Mouse (Mus musculus): Measurements from ENCODE around the gene Kap. TPM values are rescaled to one million over a fixed set of nuclear protein-coding genes. Genes with fewer than 3 reads are reported as not detected.

Kap gene
- not detected in 2 replicates for total RNA-seq (2014; rRNA removed; ENCODE audit: low replicate concordance)
- polyA plus RNA-seq (2015; fragmentation: Nextera tagmentation; extraction: Ambion mirVana), result not detected in 2 replicates

DNA sequence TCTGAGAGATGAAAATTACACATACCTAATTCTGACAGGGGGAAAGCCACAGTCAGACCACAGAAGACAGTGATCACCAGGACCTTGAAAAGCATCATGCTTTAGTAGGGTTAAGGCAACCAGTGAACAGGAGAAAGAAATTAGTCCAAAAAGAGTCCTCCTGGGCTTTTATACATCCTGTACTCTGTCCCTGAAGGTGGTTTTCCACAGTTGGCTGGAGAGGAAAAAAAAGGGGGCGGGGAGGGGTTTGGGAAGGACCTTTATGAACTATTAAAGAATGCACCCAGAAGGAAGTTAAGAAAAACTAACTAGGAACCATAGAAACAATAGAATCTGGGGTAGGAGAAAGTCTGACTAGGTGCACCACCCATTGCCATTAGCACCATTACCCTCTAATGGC, at the start of gene Kap:
Gene Kap, minus strand, starts transcription at position 237 of the 400 bp plus-strand sequence.
- no peaks in the 10 kb centered on the region for H3K9me3 ChIP-seq (replicated peaks; ENCODE audit: control insufficient read depth, low read length)
- 46% methylated on average over 1 of the region's 1 CpGs for WGBS
- DNase-seq (ENCODE audit: low spot score) (no peak), ATAC-seq (ENCODE audit: insufficient read depth, low read depth) (no peak)
- TF ChIP-seq CTCF (IDR thresholded peaks at IDR 0.05; ENCODE audit: low read depth) (no peak), EP300 (IDR thresholded peaks at IDR 0.05; ENCODE audit: low read depth) (no peak)
- no peaks in the 10 kb centered on the region for H3K36me3 ChIP-seq (replicated peaks; ENCODE audit: control insufficient read depth, insufficient read depth, low read length)
- no peaks in the 10 kb centered on the region for H3K27me3 ChIP-seq (ENCODE audit: control insufficient read depth, insufficient read depth, low read length)
- H3K27ac ChIP-seq (ENCODE audit: low read depth), result no peak within 1 kb of the TSS
- no peak within 1 kb of the TSS for H3K4me2 ChIP-seq (ENCODE audit: low read depth, low read length)
- no peak within 1 kb of the TSS for H3K9ac ChIP-seq (replicated peaks; ENCODE audit: low read depth, low read length)
- H3K4me3 ChIP-seq (ENCODE audit: low read depth, low read length), result no peak within 1 kb of the TSS
- no peaks in the 10 kb centered on the region for H3K4me1 ChIP-seq (ENCODE audit: control insufficient read depth, insufficient read depth)

DNA sequence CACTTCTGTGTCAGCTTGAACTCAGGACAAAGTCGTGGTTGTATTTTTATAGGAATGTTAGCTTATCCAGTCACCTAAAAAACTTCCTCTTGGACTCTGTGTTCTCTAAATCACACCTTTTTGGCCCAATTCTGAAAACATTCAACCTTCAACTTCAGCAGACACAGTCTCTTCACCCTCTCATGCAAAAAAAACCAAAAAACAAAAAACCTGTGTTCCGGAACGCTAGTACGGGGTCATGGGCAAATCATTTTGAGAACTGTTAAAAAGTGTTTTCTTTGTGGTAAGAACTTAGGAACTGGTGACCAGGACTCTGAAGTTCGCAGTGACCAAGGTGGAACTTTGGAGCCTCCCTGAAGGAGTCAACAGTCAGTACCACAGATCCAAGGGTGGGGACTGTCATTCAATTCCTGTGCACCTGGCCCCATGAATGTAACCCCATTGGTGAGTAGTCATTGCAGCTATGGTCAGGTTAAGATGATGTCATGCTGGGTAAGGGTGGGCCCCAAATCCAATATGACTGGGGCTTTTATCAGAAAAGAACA, 32.4 kb upstream of the Kap start:
- TF ChIP-seq EP300 (IDR thresholded peaks at IDR 0.05; ENCODE audit: low read depth) (no peak), CTCF (IDR thresholded peaks at IDR 0.05; ENCODE audit: low read depth) (no peak)
- H3K4me3 ChIP-seq (ENCODE audit: low read depth, low read length), result no peak overlapping the region
- 79% methylated on average over 5 of the region's 5 CpGs for WGBS
- ATAC-seq (ENCODE audit: insufficient read depth, low read depth) (no peak), DNase-seq (ENCODE audit: low spot score) (no peak)
- no peaks in the 10 kb centered on the region for H3K9me3 ChIP-seq (replicated peaks; ENCODE audit: control insufficient read depth, low read length)
- no peak overlapping the region for H3K4me2 ChIP-seq (ENCODE audit: low read depth, low read length)
- H3K4me1 ChIP-seq (ENCODE audit: control insufficient read depth, insufficient read depth), result no peaks in the 10 kb centered on the region
- H3K27me3 ChIP-seq (ENCODE audit: control insufficient read depth, insufficient read depth, low read length), result no peaks in the 10 kb centered on the region
- no peak overlapping the region for H3K9ac ChIP-seq (replicated peaks; ENCODE audit: low read depth, low read length)
- no peak overlapping the region for H3K27ac ChIP-seq (ENCODE audit: low read depth)
- H3K36me3 ChIP-seq (replicated peaks; ENCODE audit: control insufficient read depth, insufficient read depth, low read length), result no peaks in the 10 kb centered on the region

DNA sequence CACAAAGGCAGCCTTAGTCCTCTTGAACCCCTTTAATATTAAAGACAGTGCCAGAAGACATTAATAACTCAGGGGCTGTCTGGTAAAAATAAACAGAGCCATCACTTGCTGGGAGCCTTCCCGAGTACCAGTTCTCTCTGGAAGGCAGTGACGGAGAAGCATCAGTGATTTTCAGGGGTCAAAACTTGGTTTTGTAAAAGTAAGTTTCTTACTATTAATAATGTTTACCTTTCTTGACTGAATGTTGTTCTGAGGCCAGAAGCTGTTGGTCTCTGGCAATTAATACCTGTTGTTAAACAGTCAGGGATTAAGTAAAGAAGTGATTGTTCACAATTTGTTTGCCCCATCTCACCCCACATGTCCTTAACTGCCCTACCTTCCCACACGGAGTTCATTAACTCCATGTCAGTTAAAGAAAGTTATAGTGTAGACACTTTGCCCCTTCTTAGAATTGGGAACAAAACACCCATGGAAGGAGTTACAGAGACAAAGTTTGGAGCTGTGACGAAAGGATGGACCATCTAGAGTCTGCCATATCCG, 30.0 kb upstream of the Kap start:
- Histone ChIP-seq H3K27me3 (ENCODE audit: control insufficient read depth, insufficient read depth, low read length) (no peaks in the 10 kb centered on the region), H3K27ac (ENCODE audit: low read depth) (no peak overlapping the region), H3K9me3 (replicated peaks; ENCODE audit: control insufficient read depth, low read length) (no peaks in the 10 kb centered on the region), H3K4me3 (ENCODE audit: low read depth, low read length) (no peak overlapping the region), H3K9ac (replicated peaks; ENCODE audit: low read depth, low read length) (no peak overlapping the region), H3K36me3 (replicated peaks; ENCODE audit: control insufficient read depth, insufficient read depth, low read length) (no peaks in the 10 kb centered on the region), H3K4me2 (ENCODE audit: low read depth, low read length) (no peak overlapping the region), H3K4me1 (ENCODE audit: control insufficient read depth, insufficient read depth) (no peaks in the 10 kb centered on the region)
- TF ChIP-seq EP300 (IDR thresholded peaks at IDR 0.05; ENCODE audit: low read depth) (no peak), CTCF (IDR thresholded peaks at IDR 0.05; ENCODE audit: low read depth) (no peak)
- WGBS, result 60% methylated on average over 5 of the region's 5 CpGs
- DNase-seq (ENCODE audit: low spot score), result no peak
- ATAC-seq (ENCODE audit: insufficient read depth, low read depth), result no peak

DNA sequence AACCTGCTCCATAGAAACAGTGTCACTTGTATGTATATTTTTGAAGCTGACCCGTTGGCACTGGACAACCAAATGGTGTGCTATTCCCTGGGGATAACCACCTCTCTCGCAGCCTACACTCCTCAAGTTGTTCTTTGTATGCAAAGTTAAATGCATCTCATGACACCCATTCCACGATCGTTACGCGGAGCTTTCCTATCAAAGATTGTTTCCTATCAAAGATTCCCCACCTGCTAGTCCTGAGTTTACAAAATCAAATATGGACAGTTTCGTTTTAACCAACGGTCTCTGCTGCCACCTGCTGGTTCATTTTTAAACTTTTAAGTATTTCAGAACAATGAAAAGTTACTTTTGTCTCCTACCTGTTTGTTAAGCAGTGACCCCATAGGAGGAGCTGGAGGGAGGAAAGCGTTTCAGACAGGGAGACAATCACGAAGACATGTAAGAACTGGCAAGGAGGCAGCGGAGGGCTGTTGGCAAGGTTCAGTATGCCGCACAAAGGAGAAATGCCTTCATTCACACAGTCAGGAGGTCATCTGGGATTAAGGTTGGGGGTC, 22.4 kb upstream of the Kap start:
- Histone ChIP-seq H3K4me2 (ENCODE audit: low read depth, low read length) (no peak overlapping the region), H3K9me3 (replicated peaks; ENCODE audit: control insufficient read depth, low read length) (no peaks in the 10 kb centered on the region), H3K36me3 (replicated peaks; ENCODE audit: control insufficient read depth, insufficient read depth, low read length) (no peaks in the 10 kb centered on the region), H3K4me1 (ENCODE audit: control insufficient read depth, insufficient read depth) (no peaks in the 10 kb centered on the region), H3K4me3 (ENCODE audit: low read depth, low read length) (no peak overlapping the region), H3K27me3 (ENCODE audit: control insufficient read depth, insufficient read depth, low read length) (no peaks in the 10 kb centered on the region), H3K9ac (replicated peaks; ENCODE audit: low read depth, low read length) (no peak overlapping the region), H3K27ac (ENCODE audit: low read depth) (no peak overlapping the region)
- DNase-seq (ENCODE audit: low spot score) (peak; percentile 8), ATAC-seq (ENCODE audit: insufficient read depth, low read depth) (no peak)
- peak; percentile 65 for TF ChIP-seq CTCF (IDR thresholded peaks at IDR 0.05; ENCODE audit: low read depth)
- TF ChIP-seq EP300 (IDR thresholded peaks at IDR 0.05; ENCODE audit: low read depth), result no peak
- 22% methylated on average over 12 of the region's 12 CpGs for WGBS

GRCm38 (mm10) chr6:133872667-133873066, 19.1 kb upstream of the Kap start:
- Histone ChIP-seq H3K4me3 (ENCODE audit: low read depth, low read length) (no peak overlapping the region), H3K4me2 (ENCODE audit: low read depth, low read length) (no peak overlapping the region), H3K9me3 (replicated peaks; ENCODE audit: control insufficient read depth, low read length) (no peaks in the 10 kb centered on the region), H3K9ac (replicated peaks; ENCODE audit: low read depth, low read length) (no peak overlapping the region), H3K27me3 (ENCODE audit: control insufficient read depth, insufficient read depth, low read length) (no peaks in the 10 kb centered on the region), H3K27ac (ENCODE audit: low read depth) (no peak overlapping the region), H3K4me1 (ENCODE audit: control insufficient read depth, insufficient read depth) (no peaks in the 10 kb centered on the region), H3K36me3 (replicated peaks; ENCODE audit: control insufficient read depth, insufficient read depth, low read length) (no peaks in the 10 kb centered on the region)
- DNase-seq (ENCODE audit: low spot score) (no peak), ATAC-seq (ENCODE audit: insufficient read depth, low read depth) (no peak)
- WGBS, result 71% methylated on average over 2 of the region's 2 CpGs
- TF ChIP-seq CTCF (IDR thresholded peaks at IDR 0.05; ENCODE audit: low read depth), result no peak
- TF ChIP-seq EP300 (IDR thresholded peaks at IDR 0.05; ENCODE audit: low read depth), result no peak
